Mouse (Mus musculus) retina, adult 2 months (tissue): ENCODE measurements around the gene Lyrm4.
"Not testable (repeated sequence)": the region's sequence is repeated elsewhere in the genome, so short reads cannot be mapped to it uniquely, and the experiment has no call there.

Source experiments
- DNase-seq: peaks from one replicate; pipeline ENCODE4 v3.0.0-alpha.2; 2012; ENCODE audit warnings: low read depth, low spot score

Lyrm4 gene

DNA sequence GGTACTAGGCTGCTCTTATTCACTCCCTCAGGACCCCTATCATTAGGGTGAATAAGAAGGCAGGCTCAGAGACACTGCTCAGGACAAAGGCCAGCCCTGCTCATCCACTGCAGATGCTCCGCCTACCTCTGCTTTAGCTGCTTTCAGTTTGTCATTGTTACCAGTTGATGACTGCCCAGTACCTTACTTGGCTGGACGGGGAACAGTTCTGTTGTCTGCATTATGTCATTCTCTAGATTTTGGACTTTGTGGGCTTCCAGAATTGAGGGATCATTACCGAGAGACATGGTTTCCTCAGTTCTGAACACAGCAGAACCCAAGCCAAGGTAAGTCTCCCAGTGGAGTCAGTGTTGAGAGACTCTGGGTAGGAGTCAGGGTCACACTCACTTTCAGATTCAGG is 122.1 kb downstream of the Lyrm4 start:
- no peak for DNase-seq

DNA sequence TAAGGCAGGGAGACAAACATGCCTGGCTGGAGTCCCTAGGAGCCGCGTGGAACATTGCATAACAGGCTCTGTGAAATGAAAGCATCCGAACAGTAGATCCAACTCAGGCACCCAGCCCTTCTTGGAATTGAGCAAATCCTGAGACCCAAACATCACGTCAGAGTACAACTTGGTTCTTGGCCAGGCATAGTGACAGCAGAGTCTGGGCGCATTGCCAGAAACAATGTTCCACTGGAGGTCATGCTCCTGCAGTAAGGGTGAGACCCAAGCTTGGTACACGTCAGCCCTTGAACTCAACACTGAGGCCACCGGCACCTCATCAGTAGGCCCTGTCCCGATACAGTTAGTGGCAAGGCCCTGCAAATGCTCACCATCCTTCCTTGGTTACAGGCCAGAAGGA is 123.3 kb downstream of the Lyrm4 start:
- no peak for DNase-seq

DNA sequence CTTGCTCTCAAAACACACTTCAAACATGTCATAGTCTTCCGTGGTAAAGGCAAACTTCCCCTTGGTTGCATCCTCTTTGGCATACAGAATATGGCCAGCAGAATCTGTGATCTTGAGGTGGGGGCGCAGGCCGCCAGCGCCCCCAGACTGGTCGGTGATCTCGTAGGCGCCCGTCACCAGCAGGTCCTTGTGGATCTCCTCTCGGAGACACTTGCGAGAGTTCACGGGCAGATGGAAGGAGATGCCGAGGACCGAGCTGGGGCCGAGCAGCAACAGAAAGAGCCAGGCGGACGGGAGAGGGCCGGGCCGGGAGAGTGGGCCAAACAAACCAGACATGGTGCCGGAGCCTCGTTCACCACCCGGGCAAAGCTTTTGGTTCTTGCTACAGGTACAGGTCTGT is 126.1 kb downstream of the Lyrm4 start:
- DNase-seq, result not testable (repeated sequence)

DNA sequence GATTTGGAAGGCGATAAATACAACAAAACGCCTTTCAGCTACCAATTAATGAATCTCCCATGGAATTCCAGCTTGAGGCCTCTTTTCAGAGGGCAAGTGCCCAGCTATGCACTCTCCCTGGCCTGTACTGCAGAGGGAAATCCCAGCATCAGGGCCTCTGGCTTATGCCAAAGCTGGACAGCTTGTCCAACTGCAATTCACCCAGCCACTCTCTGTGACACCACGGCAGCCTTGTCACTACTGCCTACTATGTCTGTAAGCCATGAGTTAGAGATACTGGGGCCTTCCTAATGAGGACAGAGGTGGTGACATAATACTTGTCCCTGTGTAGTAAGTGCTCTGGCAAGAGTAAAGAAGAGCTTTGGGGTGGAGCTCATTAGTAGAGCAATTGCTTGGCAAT is 128.0 kb downstream of the Lyrm4 start:
- DNase-seq, result no peak

DNA sequence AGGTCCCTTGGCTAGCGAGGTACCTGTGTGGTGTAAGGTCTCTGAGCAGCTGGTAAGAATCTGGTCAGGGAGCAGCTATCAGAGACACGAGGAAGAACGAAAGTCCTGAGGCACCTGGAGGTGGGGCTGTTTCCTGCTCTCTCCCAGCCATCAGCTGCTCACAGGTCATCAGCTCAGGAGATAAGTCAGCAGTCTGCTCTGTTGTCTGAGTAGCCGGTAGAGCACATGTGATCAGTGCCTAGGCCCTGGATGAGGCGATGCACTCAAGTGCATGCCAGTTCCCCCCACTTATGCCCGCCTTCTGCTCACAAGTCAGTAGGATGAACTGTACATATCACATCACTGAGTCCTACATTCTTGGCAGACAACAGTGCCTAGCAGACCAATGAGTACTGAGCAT is 134.3 kb downstream of the Lyrm4 start:
- DNase-seq, result no peak

DNA sequence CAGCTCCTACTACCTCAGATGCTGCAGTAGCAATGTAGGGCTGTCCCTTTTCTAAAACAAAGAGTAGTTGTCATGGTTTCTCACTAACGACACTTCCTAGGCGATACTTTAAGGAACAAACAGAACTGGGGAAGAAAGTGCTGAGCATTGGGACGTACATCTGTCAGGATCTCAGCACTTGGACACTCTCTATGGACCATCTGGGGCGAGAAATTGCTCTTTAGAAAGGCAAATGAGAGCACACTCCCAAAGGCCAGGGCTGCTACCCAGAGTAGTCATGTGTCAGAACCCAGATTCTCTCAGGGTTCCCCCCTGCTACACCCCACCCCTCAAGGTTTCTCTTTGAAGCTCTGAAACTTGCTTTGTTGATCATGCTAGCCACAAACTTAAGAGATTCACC is 136.9 kb downstream of the Lyrm4 start:
- no peak for DNase-seq

DNA sequence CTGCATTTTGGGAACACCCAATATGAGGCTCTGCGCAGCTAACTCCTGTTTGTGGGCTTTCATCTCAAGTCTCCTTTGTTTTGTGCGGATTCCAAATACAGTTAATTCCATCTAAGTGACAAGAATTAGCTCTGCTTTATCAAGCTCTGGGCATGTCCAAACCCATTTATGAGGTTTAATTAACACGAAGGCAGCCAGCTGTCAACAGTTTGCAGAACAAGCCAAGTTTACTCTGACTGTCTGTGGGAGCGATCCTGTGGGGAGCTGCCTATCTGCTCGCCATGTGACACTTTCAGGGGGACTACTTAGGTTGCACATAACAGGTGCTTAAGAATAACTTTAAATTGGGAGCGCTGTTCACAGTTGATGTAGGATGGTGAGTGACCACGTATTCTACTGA is 140.4 kb downstream of the Lyrm4 start:
- no peak for DNase-seq

DNA sequence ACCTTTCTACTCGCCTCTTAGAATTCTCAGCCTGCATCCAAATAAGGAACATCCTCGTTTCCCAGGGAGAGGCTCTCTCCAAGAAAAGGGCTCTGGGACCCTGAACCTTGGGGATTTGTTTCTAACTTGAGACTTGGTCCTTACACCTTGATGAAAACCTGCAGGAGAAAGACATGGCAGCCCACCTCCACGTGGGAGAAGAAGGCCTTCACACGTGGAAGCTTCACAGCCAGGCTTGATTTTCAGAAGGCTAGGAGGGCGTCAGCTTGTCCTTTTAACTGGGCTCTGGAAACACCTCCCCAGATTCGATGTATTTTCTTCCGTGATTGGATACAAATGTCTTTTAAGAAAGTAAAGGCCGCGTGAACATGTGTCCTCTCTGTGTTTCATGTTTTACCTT is 147.5 kb downstream of the Lyrm4 start:
- DNase-seq, result no peak

DNA sequence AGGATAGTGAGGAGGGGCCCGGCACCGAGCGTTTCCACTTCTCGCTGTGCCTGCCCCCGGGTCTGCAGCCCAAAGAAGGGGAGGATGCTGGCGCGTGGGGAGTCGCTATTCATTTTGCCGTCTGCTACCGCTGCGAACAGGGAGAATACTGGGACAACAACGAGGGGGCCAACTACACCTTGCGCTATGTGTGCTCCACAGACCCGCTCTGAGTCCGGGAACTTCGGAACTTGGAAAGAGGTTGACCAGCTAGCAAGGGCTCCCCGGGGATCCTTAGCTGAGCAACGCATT is 147.9 kb downstream of the Lyrm4 start:
- no peak for DNase-seq

DNA sequence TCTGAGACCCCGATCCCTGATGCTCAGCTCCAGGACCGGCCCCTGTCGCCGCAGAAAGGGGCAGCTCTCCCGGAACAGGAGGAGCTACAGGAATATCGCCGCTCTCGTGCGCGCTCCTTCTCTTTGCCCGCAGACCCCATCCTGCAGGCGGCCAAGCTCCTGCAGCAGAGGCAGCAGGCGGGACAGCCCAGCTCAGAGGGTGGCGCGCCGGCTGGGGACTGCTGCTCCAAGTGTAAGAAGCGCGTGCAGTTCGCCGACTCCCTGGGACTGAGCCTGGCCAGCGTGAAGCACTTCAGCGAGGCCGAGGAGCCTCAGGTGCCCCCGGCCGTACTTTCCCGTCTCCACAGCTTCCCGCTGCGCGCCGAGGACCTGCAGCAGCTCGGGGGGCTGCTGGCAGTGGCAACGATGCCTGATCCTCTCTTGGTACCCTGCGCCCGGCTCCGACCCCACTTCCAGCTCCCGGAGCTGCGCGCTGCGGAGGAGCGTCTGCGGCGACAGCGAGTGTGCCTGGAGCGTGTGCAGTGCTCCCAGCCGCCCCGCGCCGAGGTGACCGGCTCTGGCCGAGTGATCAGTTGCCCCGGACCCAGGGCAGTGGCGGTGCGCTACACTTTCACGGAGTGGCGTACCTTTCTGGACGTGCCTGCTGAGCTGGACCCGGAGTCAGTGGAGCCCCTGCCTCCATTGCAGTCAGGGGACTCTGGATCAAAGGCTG is 148.5 kb downstream of the Lyrm4 start:
- no peak for DNase-seq

DNA sequence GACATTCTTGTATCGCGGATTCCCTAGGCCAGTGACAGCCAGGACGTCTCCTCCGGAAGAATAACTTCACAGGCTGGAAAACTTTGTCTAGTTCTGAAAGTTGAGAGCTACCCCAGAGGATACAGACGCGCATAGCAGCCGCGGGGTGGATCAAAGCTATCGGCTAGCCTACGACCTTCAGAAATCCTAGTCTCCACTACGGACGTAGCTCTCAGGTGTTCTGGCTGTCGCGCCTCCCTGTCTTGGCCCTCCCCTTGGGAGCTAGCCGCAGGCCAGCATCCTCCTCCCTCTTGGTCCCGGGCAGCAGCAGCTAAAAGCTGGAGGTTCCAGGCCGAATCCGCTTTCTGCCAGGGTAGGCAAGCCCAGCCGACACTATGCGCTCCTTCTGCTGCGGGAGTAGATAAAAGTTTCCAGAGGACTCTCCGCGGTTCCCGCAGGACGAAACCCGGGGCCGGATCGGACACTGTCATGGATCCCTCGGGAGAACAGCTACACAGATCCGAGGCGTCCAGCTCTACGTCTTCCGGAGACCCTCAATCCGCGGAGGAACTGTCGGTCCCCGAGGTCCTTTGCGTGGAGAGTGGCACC is 149.1 kb downstream of the Lyrm4 start:
- no peak for DNase-seq

DNA sequence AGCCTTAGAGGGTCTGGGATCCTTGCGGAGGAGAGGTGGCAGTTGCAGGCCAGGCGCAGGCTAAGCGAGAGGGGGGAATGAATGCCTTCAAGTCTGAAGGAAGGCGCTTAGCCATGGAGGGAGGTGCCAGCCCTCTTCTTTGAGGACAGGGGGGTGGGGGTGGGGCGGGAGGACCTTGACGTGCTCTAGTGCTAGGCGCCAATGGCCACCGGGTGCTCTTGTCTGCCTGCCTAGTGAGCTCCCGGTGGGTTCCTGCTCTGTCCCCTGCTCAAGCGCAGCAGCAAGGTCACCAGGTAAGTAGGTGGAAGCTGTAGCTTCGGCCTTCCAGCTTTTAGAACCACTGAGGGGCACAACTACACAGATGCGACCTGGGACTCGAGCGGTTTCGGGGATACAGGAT is 149.6 kb downstream of the Lyrm4 start:
- no peak for DNase-seq

DNA sequence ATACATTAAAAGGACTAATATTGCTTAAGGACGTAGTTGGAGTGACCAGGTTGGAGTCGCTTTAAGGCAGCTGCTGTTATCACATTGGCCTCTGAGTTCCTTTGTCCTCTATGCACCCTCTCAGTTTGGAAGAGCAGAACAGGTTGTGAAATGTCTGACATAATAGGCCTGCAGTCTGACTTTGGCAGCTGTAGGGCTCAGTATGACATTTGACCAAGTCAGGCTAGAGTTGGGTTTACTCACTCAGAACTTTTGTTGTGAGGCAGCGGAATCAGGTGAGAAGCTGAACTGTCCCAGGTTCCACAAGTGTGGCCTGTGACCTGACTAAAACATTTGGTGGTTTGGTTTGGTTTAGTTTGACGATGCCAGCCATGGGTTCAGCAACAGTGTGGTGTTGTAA is 153.7 kb downstream of the Lyrm4 start:
- DNase-seq, result no peak

DNA sequence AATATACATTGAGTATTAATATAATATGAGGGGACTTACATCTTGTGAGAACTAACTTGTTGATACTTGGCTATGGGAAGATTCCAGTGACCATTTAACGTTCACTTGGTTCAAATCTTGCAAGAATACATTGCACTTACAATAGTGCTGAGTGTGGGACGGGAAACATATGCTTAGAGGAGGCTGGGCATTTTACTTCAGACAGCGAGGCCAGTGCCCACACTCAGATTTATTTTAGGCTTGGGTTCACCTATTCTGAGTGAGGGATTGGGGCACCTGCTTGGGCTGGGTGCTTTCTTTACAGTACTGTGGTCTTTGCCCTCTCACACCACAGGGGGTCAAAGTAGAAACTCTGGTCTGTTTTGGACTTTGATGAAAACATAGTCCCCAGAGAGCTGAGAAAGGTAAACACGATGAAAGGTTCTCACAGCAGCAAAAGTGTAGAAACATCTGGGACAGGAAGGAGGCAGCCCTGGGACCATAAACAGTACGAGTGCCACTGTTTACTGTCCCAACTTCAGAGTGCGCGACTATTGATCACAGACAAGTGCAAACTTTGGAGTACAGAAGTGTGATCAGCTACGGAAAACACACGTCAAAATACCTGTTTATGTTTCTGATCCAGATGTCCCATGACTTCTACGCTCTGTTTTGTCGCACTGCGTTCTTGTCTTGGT is 157.8 kb downstream of the Lyrm4 start:
- no peak for DNase-seq

DNA sequence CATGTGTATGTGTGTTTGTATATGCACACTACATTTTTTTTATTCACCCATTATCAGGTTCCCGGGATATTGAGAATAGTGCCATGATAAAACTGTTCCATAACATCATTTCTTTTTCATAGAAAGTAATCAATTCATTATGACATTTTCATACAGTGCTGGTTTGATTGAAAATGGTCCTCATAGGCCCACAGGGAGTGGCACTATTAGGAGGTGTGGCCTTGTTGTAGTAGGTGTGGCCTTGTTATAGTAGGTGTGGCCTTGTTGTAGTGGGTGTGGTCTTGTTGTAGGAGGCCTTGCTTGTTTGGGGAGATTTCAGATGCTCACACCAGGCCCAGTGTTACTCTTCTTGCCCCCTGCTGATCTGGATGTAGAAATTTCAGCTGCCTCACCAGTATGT is 158.8 kb downstream of the Lyrm4 start, which contains the start of gene Ppp1r3g:
TSS of gene Ppp1r3g (plus strand) at position 301 of the 400 bp plus-strand sequence.
- no peak for DNase-seq

DNA sequence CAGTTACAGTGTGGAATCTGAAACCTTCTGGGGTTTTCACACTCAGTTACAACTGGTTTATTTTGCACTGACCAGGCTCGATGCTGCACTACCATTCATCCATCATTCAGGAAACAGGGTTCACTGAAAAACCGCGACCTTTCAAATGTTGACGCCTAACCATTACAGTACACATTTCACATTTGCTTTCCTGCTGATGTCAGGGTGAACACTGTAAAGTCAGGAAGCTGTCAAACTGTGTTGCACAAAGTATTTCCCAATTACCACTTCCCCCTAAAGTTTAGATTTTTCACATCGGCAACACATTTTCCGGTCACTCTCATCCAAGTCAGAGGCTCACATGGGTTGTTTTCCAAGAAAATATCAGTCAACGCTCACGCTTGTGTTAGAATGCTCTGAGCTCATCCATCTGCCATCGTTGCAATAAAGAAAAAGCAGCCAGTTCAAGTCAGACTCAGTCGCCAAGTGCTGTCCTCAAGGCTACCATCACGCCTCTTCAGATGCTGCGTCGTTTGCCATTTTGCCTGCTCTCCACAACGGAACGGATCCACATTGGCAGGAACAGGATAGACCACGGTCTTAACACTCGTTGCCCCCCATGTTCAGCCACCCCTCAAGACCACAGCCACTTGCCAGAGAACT is 167.4 kb downstream of the Lyrm4 start:
- no peak for DNase-seq

DNA sequence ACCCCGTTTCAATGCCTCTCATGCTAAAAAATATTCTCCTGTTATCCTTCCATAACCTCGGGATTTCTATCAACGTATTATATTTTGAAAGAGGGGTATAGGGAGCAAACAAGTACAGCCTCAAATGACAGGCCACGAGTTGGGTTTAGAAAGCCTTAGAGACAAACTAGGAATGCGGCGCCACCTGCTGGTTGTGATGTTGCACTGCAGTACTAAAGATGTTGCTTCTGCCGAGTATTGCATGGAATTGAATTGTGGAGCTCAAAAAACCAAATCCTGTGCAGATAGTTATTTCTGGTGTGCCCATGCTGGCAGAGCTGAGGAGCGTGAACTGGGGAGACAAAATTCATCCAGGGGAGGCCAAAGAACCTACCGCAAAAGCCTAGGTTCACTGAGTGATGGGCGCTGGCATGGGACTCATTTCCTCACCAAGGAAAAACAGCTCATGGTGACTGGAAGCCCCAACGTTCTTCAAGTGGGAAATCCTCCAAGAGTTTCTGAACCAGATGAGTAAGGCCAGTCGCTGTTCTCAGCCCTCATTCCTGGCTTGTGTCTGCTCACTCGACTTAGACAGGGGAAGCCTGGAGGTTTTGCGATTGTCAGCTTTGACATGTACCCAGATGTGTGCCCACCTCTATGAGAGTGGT is 169.8 kb downstream of the Lyrm4 start:
- DNase-seq, result peak; percentile 61

DNA sequence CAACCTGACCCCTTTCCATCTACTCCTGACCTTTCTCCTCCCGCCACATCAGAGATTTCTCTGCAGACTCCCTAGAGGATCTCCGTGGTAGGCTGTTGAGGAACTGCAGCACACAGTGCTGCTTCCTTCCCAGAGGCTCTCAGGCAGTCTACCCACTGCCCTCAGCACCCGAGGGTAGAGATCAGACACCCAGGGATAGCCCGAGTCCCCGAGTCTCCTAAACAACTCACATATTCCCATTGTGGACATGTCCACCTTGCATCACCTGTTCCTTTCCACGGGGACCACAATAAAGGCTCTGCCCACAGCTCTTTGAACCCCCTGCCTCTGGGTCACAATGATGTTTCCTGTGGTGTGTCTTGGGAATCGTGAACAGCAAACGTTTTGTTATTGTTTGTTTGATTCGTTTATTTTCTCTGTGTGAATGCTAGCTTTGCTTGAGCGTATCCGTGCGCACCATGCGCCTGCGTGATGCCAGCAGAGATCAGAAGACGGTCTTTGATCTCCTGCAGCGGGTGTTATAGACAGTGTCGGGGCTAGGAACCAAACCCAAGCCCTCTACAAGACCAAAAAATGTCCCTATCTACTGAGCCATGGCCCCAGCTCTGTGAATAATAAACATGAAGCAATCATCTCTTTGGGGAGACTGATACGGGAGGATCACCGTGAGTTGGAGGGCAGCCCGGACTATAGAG is 170.5 kb downstream of the Lyrm4 start:
- DNase-seq, result no peak

DNA sequence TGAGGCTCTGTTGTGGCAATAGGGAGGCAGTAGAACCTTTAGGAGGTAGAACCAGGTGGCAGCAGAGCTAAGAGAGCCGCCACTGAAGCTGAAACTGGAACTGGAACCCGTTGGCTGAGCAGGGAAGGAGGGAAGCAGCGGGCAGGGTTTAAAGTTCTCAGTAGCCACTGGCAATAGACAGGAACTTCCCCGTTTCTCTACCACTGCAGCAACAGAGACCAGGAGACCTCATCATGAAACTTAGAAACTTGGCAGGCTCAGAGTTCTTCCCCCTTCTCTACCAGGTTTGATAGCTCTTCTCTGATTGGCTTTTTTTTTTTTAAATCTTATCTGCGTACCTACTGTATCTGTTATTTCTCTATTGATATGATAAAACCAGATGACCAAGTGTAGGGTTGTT is 176.4 kb downstream of the Lyrm4 start:
- DNase-seq, result no peak

DNA sequence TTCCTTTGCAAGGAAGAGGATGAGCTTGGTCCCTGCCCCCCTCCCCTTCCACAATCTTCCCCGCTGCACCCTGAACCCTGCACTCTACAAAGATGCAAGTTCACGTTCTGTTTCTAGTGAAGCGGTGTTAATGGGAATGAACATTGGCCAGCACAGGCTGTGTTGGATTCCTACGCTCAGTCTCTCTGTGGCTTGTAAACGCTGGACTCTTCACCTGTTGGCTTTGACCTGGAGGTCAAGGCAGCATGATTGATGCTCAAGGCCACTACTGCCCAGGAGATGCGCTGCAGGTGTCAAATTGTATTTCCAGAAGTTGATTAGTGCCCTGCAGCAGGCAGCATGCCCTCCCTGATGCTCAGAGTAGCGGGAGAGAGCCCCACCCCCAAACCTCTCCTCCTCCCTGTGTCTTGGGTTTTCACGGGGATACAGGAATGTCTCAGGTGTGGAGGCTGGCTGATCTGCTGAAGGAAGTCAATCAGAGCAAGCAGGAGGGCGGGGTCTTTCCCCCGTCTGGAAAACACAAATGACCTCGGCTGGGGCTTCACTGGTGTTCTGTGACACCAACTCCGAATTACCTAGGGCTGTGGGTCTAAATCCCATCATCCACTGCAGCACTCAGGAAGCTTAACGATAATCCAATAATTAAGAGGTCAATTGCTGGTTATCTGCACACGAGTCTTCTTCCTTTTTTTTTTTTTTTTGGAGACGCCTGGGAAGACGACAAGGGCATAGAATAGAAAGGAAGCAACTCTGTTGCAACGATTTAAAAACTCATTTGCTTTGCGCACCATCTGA is 177.3 kb downstream of the Lyrm4 start:
- peak; percentile 66 for DNase-seq

DNA sequence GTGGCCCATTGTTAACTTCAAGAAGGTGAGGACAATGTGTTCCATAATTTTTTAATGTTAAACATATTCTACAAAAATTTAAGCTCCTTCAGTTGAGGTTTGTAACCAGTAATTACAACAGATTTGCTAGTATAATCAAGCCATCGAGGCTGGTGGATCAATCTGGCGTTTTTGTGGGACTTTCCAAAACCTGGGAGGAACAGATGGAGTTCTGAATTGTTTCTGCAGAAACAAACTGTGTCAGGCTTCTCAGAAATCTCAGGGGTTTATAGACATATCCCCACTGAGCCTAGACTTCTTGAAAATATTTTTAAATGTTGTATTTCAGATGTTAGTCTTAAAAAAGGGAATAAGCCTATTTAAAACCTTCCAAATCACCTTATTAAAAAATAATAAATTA is 179.3 kb downstream of the Lyrm4 start:
- DNase-seq, result no peak
